Mouse (Mus musculus): ENCODE results near the gene Ptn. TPM values are rescaled to one million over a fixed set of nuclear protein-coding genes. Genes with fewer than 3 reads are reported as not detected.
"Not testable (repeated sequence)": the region's sequence is repeated elsewhere in the genome, so short reads cannot be mapped to it uniquely, and the experiment has no call there.

The Ptn gene
- polyA plus RNA-seq, 1 experiment from 2014 or later, result 545 TPM

DNA sequence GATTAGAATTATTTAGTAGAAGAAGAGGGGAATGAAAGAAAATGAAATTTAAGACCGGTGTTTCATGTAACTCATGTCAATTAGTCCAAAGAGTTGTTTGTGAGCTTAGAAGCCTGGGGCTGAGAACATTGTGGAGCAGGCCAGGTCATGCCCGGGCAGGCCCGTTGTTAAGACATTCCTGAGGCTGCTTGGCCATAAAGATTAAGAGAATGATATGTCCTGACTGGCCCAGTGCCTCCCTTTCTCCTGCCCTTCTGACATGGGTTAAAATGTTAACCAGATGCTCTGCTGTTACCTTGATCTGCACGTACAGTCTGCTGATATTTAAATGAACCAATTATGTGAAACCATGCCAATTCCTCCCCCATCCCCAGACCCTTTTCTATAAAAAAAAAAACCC lies 74.4 kb downstream of the Ptn start:
- H3K4me2 ChIP-seq, H3K4me3 ChIP-seq, H3K4me1 ChIP-seq, H3K27ac ChIP-seq, H3K27me3 ChIP-seq, ATAC-seq, H3K9ac ChIP-seq: not testable (repeated sequence)
- Histone ChIP-seq H3K36me3 (ENCODE audit: poor library complexity, severe bottlenecking) (peaks cover 76% of the 10 kb centered on the region), H3K9me3 (replicated peaks) (peaks cover 18% of the 10 kb centered on the region)
- 91% methylated on average over 4 of the region's 4 CpGs for WGBS

DNA sequence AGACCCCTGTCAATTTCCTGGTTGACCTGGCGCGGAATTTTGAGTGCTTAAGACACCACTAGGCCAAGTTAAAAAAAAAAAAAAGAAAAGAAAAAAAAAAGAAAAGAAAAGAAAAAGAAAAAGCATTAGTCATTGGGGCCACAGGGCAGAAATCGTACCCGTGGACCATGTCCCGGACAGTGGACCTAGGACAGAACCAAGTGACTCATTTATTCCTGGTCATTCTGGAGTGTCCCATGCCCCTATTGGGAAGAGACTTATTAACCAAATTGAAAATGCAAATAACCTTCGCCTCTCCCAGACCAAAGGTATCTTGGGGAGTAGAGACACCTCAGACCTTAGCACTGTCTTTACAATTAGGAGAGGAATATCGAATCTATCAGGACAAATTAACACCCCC lies 80.2 kb downstream of the Ptn start:
- not testable (repeated sequence) for H3K4me2 ChIP-seq, H3K27ac ChIP-seq, H3K4me3 ChIP-seq, ATAC-seq, H3K9ac ChIP-seq, H3K27me3 ChIP-seq, H3K4me1 ChIP-seq
- WGBS, result 96% methylated on average over 7 of the region's 7 CpGs
- Histone ChIP-seq H3K36me3 (ENCODE audit: poor library complexity, severe bottlenecking) (peaks cover 73% of the 10 kb centered on the region), H3K9me3 (replicated peaks) (peaks cover 25% of the 10 kb centered on the region)

DNA sequence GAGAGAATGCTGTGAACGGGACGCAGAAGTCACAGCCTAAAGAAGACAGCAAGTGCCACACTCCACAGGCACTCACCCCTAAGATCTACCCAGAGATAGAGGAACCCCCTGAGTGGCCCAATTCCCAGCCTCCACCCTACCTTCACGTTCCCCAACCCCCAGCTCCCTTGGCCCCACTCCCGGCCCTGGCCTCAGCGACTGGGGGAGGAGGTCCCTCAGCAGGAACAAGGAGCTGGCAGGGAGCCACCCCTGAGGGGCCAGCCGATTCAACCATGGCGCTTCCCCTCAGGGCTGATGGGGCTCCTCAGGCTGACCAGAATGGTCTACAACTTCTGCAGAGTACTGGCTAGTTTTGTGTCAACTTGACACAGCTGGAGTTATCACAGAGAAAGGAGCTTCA lies 81.9 kb downstream of the Ptn start:
- WGBS, result 75% methylated on average over 7 of the region's 7 CpGs
- H3K9me3 ChIP-seq (replicated peaks), result peaks cover 25% of the 10 kb centered on the region
- peaks cover 15% of the 10 kb centered on the region for H3K4me1 ChIP-seq
- no peak overlapping the region for H3K4me3 ChIP-seq
- ATAC-seq, result no peak
- no peak overlapping the region for H3K27ac ChIP-seq
- peaks cover 62% of the 10 kb centered on the region for H3K36me3 ChIP-seq (ENCODE audit: poor library complexity, severe bottlenecking)
- H3K9ac ChIP-seq, result no peak overlapping the region
- H3K4me2 ChIP-seq, result no peak overlapping the region
- no peaks in the 10 kb centered on the region for H3K27me3 ChIP-seq

DNA sequence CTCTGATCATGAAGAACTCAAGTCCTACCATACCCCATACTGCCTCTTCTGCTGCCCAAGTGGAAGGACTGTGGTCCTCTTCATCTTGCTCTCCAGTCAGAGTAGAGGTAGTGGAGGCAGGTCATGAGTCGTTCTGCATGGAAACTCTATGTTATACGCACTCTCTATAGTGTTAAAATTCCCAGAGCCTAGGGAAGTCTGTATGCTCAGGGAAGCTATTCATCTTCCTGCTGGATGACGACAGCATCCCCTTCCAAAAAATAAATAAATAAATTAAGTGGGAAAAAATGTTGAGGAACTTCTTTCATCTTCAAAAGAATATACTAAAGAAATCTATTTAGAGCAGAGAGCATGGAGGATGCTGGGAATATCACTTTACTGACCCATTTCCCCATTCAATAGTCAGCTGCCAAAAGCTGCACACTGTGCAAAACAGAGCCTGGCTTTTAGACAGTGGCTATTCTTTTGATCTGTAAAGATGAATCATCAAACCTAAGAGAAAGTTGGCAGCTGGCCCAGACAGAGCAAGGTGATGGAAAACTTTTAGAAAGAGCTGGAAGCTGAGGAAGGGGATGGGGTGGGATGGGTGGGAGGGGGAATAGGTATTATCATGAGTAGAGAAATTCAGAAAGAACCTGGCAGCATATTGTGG lies 84.4 kb downstream of the Ptn start:
- H3K27me3 ChIP-seq, result no peaks in the 10 kb centered on the region
- no peak overlapping the region for H3K27ac ChIP-seq
- peaks cover 38% of the 10 kb centered on the region for H3K36me3 ChIP-seq (ENCODE audit: poor library complexity, severe bottlenecking)
- peaks cover 6% of the 10 kb centered on the region for H3K9me3 ChIP-seq (replicated peaks)
- peaks cover 25% of the 10 kb centered on the region for H3K4me1 ChIP-seq
- H3K4me2 ChIP-seq, result no peak overlapping the region
- 73% methylated on average over 3 of the region's 3 CpGs for WGBS
- ATAC-seq, result no peak
- no peak overlapping the region for H3K4me3 ChIP-seq
- H3K9ac ChIP-seq, result no peak overlapping the region

DNA sequence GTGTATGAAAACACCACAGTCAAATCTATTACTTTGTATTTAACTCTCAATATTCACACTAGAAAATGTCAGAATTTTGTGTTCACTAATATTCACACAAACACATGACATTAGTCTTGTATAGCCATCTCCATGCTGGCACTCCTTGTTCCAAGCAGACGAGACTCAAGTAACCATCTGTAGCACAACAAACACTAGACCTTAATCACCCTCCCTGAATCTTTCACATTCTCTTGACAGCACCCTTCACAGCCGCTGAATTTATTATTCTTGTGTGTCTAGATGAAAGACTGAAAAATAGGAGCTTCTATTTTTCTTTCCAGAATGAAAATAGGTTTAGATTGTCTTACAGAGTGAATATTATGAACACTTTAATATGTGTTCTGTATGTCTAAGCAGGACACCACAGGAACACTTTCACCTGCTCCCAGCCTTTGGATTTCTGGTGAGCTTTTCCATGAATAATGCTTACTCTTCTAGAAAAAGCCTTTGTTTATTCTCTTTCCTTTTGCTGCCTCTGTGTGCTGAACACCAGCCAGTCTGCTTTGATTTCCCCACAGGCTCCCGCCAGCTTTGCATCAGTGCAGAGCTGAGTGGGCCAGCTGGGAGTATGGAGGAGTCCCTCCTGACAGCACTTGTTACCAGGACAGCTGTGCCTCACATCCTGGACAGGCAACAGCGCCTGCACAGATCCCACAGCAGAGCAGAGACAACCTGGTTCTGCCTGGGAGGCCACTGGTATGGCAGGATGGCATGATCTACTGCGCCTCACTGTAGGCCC lies 87.1 kb downstream of the Ptn start:
- H3K4me2 ChIP-seq, result no peak overlapping the region
- peaks cover 21% of the 10 kb centered on the region for H3K36me3 ChIP-seq (ENCODE audit: poor library complexity, severe bottlenecking)
- ATAC-seq, result peak; percentile 89
- no peaks in the 10 kb centered on the region for H3K9me3 ChIP-seq (replicated peaks)
- peaks cover 25% of the 10 kb centered on the region for H3K4me1 ChIP-seq
- no peak overlapping the region for H3K4me3 ChIP-seq
- no peaks in the 10 kb centered on the region for H3K27me3 ChIP-seq
- WGBS, result 43% methylated on average over 5 of the region's 5 CpGs
- H3K27ac ChIP-seq, result peak overlapping the region; percentile 66
- H3K9ac ChIP-seq, result no peak overlapping the region

DNA sequence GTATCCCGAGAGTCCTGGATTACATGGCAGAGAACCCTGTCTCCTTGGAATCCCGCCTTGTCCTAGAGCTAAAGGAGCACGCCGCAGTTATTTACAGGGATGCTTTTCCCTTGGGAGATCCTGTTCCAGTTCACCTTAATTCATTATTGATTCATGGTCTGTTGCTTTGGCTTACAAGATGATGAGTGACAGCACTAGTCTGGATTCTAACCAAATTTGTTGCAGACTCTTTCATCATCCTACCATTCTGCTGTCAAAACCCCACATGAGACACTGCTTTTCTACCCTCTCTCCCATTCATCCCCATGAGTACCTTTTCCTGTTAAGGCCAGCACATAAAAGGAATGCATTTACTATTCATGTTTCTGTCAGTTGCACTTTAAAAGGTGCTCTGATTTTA lies 96.7 kb downstream of the Ptn start:
- Histone ChIP-seq H3K4me1 (no peaks in the 10 kb centered on the region), H3K9ac (no peak overlapping the region), H3K4me3 (no peak overlapping the region), H3K27ac (no peak overlapping the region), H3K9me3 (replicated peaks) (no peaks in the 10 kb centered on the region), H3K27me3 (no peaks in the 10 kb centered on the region), H3K36me3 (ENCODE audit: poor library complexity, severe bottlenecking) (peaks cover 41% of the 10 kb centered on the region), H3K4me2 (no peak overlapping the region)
- ATAC-seq, result no peak
- 96% methylated on average over 4 of the region's 4 CpGs for WGBS

GRCm38 (mm10) chr6:36695481-36695880 lies 114.5 kb downstream of the Ptn start:
- no peak overlapping the region for H3K9ac ChIP-seq
- ATAC-seq, result no peak
- 50% methylated on average over 3 of the region's 3 CpGs for WGBS
- no peaks in the 10 kb centered on the region for H3K36me3 ChIP-seq (ENCODE audit: poor library complexity, severe bottlenecking)
- H3K27me3 ChIP-seq, result no peaks in the 10 kb centered on the region
- H3K4me1 ChIP-seq, result no peaks in the 10 kb centered on the region
- no peaks in the 10 kb centered on the region for H3K9me3 ChIP-seq (replicated peaks)
- H3K27ac ChIP-seq, result no peak overlapping the region
- H3K4me2 ChIP-seq, result no peak overlapping the region
- H3K4me3 ChIP-seq, result no peak overlapping the region

DNA sequence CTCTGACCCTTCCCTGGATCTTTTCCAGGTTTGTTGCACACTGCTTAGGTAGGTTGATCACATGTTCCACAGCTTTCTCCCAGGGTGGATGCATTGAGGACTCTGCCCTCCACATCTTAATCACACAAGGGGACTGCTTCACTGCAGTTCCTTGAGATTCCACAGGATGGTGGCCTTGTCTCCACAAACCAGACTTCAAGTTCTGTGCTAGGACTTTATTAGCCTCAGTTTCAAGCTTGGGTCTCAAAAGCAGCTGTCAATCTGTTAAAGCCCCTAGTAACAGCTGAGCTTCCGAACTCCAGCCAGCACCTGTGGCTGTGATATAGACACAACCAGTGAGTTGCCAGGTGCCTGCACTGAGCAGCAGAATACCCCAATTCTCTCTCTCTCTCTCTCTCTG lies 118.5 kb downstream of the Ptn start:
- no peak overlapping the region for H3K27ac ChIP-seq
- H3K9me3 ChIP-seq (replicated peaks), result no peaks in the 10 kb centered on the region
- no peaks in the 10 kb centered on the region for H3K36me3 ChIP-seq (ENCODE audit: poor library complexity, severe bottlenecking)
- 0% methylated on average over 1 of the region's 1 CpGs for WGBS
- no peak overlapping the region for H3K4me2 ChIP-seq
- no peaks in the 10 kb centered on the region for H3K27me3 ChIP-seq
- no peak overlapping the region for H3K9ac ChIP-seq
- H3K4me3 ChIP-seq, result no peak overlapping the region
- no peaks in the 10 kb centered on the region for H3K4me1 ChIP-seq
- ATAC-seq, result peak; percentile 91

DNA sequence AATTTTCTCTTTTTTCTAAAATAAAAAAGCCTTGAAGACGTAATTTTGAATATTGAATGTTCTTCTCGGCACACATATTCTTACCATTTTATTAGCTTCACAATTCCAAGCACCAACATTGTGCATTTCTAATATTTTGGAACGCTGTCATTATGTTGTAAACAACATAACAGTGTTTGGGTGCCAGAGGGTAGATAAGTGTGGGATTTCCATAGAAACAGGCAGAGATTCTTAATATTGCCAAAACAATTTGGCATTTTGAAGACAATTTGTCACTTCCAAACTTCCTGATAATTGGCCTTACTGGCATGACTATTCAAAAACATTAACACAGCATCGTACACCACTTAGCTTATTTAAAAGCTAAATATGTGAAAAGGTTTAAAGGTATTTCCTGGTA lies 119.1 kb downstream of the Ptn start:
- Histone ChIP-seq H3K4me3 (no peak overlapping the region), H3K27ac (no peak overlapping the region), H3K4me1 (no peaks in the 10 kb centered on the region), H3K9ac (no peak overlapping the region), H3K9me3 (replicated peaks) (no peaks in the 10 kb centered on the region), H3K36me3 (ENCODE audit: poor library complexity, severe bottlenecking) (no peaks in the 10 kb centered on the region), H3K4me2 (no peak overlapping the region), H3K27me3 (no peaks in the 10 kb centered on the region)
- 82% methylated on average over 4 of the region's 4 CpGs for WGBS
- no peak for ATAC-seq

DNA sequence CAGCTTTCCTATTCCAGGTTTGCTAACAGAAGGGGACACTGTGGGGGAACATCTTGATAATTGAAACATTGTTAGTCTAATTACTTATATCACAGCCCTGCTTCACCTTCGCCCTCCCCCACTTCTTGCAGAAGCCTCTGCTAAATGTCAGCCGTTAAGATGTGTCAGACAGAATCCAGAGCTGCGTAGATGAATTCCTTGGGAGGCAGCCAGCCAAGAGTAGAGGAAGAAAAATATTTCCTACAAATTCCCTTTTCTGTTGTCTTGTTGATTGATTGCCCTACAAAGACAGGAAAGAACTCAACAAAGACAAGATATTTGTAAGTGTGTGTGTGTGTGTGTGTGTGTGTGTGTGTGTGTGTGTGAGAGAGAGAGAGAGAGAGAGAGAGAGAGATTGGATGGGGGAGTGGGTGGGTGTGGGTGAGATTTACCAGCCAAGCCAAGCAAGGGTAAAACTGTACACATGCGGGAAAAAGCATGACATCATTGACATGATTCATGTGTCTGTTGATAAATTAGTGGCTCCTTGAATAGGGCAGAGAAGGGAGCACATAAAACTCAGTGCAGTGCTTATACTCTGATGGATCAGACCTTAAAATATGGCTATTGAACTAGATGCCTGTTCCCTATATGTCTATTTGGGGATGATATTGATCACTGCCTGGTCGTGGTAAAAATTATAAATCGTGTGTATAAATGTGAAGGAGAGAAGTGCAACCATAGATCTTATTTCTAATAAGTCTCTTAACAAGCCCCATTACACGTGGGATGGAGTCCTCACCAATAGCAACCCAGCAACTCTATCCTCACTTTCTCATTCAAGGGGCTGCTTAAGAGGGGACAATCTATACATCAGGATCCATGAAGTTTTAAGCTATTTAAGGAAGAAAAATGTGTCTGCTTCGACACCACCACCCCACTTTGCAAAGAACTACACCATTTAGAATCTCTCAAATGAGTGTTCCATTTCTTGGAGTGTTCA lies 133.0 kb downstream of the Ptn start:
- H3K9me3 ChIP-seq (replicated peaks), result no peaks in the 10 kb centered on the region
- WGBS, result 62% methylated on average over 8 of the region's 8 CpGs
- no peak overlapping the region for H3K4me3 ChIP-seq
- H3K4me1 ChIP-seq, result peaks cover 17% of the 10 kb centered on the region
- no peak overlapping the region for H3K27ac ChIP-seq
- peak; percentile 67; the same call in 1 of the 2 replicates for ATAC-seq
- H3K4me2 ChIP-seq, result no peak overlapping the region
- no peak overlapping the region for H3K9ac ChIP-seq
- no peaks in the 10 kb centered on the region for H3K36me3 ChIP-seq (ENCODE audit: poor library complexity, severe bottlenecking)
- no peaks in the 10 kb centered on the region for H3K27me3 ChIP-seq

DNA sequence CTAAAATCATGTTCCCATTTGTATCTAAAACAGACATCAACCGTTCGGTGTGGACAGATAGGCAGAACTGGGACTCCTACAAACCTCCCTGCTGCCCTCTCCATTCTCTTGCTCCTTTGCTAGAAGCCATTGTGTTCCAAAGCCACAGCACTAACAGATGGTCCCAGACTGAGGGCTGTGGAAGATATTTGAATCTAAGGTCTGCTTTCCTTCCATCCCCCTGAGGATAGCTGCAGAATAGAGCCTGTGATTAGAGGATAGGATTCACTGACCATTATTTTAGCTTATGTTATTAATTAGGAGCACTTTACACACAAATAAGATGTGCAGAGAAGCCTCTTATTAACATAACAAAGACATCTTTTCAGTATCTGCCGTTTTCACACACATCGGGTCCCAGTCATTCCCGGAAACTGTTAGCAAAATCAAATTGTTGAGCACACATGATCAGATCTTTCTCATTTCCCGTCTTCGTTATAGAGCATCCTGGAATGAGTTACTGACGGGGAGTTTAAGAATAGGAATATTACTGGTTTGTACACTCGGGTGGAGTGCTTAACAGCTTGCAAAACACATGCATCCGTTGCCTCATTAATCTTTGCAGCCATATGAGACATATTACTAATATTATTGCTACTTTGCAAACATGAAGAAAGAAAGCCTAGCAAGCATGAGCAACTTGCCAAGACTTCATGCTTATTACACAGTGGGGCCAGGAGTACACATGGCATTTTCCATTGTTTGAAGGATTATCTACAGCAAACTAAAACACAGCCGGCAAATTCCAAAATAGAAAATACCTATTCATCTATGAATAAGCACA lies 137.4 kb downstream of the Ptn start:
- peak; percentile 67 for ATAC-seq
- H3K4me2 ChIP-seq, result peak overlapping the region; percentile 22
- H3K9me3 ChIP-seq (replicated peaks), result no peaks in the 10 kb centered on the region
- peaks cover 17% of the 10 kb centered on the region for H3K4me1 ChIP-seq
- H3K9ac ChIP-seq, result no peak overlapping the region
- no peaks in the 10 kb centered on the region for H3K36me3 ChIP-seq (ENCODE audit: poor library complexity, severe bottlenecking)
- no peak overlapping the region for H3K4me3 ChIP-seq
- 35% methylated on average over 11 of the region's 11 CpGs for WGBS
- H3K27me3 ChIP-seq, result no peaks in the 10 kb centered on the region
- peak overlapping the region; percentile 12; the same call in 1 of the 2 replicates for H3K27ac ChIP-seq

All from forebrain, embryonic 13.5 days (tissue).